Mouse (Mus musculus) liver, postnatal 0 days (tissue): Measurements from ENCODE around the gene Nsun2. TPM values are rescaled to one million over a fixed set of nuclear protein-coding genes. Genes with fewer than 3 reads are reported as not detected.

Experiments
- ATAC-seq: fragments of 200-750 bp; cut with Nextera tagmentation; 2 replicates; pipeline ENCODE4 v1.8.0; 2017; ENCODE audit warnings: mild to moderate bottlenecking, moderate library complexity
- DNase-seq: peaks from one replicate; pipeline ENCODE4 v3.0.0-alpha.2; 2016
- H3K27ac ChIP-seq: fragments of 300-500 bp; sonication (generic); 2 replicates; pipeline ENCODE4 v1.5.1; 2014; ENCODE audit warnings: antibody characterized with exemption, moderate library complexity, mild to moderate bottlenecking, low read depth
- H3K27me3 ChIP-seq: fragments of 300-500 bp; sonication (generic); 2 replicates; pipeline ENCODE4 v1.6.1; 2014; ENCODE audit warnings: low read length, control low read depth, mixed read lengths; ENCODE audit not compliant: insufficient read depth
- H3K36me3 ChIP-seq: fragments of 300-500 bp; sonication (generic); replicated peaks from 2 replicates; pipeline ENCODE4 v1.6.1; 2014; ENCODE audit warnings: mild to moderate bottlenecking, control low read depth, low read length, moderate library complexity, mixed read lengths; ENCODE audit not compliant: insufficient read depth
- H3K4me1 ChIP-seq: fragments of 300-500 bp; sonication (generic); 2 replicates; pipeline ENCODE4 v1.6.1; 2014; ENCODE audit warnings: antibody characterized with exemption, mild to moderate bottlenecking, control low read depth; ENCODE audit not compliant: insufficient read depth
- H3K4me2 ChIP-seq: fragments of 300-500 bp; sonication (generic); 2 replicates; pipeline ENCODE4 v1.6.1; 2014; ENCODE audit warnings: low read depth, mild to moderate bottlenecking, low read length, moderate library complexity, mixed read lengths
- H3K4me3 ChIP-seq: fragments of 300-500 bp; sonication (generic); 2 replicates; pipeline ENCODE4 v1.5.1; 2014; ENCODE audit warnings: low read depth, low read length
- H3K9ac ChIP-seq: fragments of 300-500 bp; sonication (generic); replicated peaks from 2 replicates; pipeline ENCODE4 v1.6.1; 2014; ENCODE audit warnings: mild to moderate bottlenecking, moderate library complexity
- H3K9me3 ChIP-seq: fragments of 300-500 bp; sonication (generic); 2 replicates; pipeline ENCODE4 v1.6.1; 2016; ENCODE audit warnings: mild to moderate bottlenecking, control low read depth, low read length, mixed read lengths
- CTCF ChIP-seq: sonication (generic); IDR thresholded peaks from 2 replicates; pipeline ENCODE4 v1.5.1; 2016; ENCODE audit warnings: antibody characterized with exemption, low read depth
- EP300 ChIP-seq: IDR thresholded peaks from 2 replicates; pipeline ENCODE4 v1.6.1; 2016; ENCODE audit warnings: antibody characterized with exemption, low read depth, mild to moderate bottlenecking
- WGBS: fragments of 180-500 bp; shearing (Covaris S2); extraction: QIAGEN DNeasy Blood & Tissue Kit; methylation state at CpG from one replicate; pipeline ENCODE4 v1.1.7; 2014; ENCODE audit not compliant: insufficient replicate concordance; 5-methylcytosine and 5-hydroxymethylcytosine counted together
- polyA plus RNA-seq: library from polyadenylated mRNA; unstranded; fragments of >200 nt; fragmentation: Nextera tagmentation; extraction: Ambion mirVana; gene quantifications from 2 replicates; pipeline ENCODE4 v1.2.1, GENCODE M21; 2015

Nsun2 gene
- polyA plus RNA-seq, 1 experiment from 2014 or later: 47.5 TPM

DNA sequence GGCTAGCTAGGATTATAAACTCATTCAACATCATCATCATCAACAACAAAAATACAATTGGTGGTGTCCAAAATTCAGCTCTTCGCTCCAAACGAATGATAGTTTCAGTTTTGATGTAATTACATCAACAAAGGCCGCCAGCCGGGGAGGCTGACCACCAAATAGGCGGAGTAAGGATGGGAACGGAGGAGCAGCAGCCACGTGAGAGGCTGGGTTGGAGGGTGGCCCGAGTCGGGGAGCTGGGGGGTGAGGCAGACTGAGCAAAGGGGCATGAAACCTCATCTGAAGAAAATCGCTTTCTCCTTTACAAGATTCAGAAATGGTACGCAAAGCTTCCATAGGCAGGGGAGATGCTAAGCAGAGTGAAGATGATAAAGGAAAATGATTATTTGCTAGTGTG lies 43.1 kb downstream of the Nsun2 start:
- ATAC-seq (no peak), DNase-seq (no peak)
- no peaks in the 10 kb centered on the region for H3K27me3 ChIP-seq
- 0 out of 2 replicates have a peak overlapping the region, but pooled peaks have one; percentile 29 for H3K27ac ChIP-seq
- H3K4me1 ChIP-seq: no peaks in the 10 kb centered on the region
- TF ChIP-seq CTCF (no peak), EP300 (no peak)
- no peak overlapping the region for H3K4me3 ChIP-seq
- H3K36me3 ChIP-seq: no peaks in the 10 kb centered on the region
- no peaks in the 10 kb centered on the region for H3K9me3 ChIP-seq
- H3K9ac ChIP-seq: no peak overlapping the region
- WGBS: 69% methylated on average over 11 of the region's 11 CpGs
- no peak overlapping the region for H3K4me2 ChIP-seq

GRCm38 (mm10) chr13:69577181-69577834 lies 43.8 kb downstream of the Nsun2 start:
- no peaks in the 10 kb centered on the region for H3K4me1 ChIP-seq
- ATAC-seq (peak; percentile 97), DNase-seq (peak; percentile 55)
- 75% methylated on average over 16 of the region's 16 CpGs for WGBS
- H3K9ac ChIP-seq: no peak overlapping the region
- H3K27ac ChIP-seq: peak overlapping the region; percentile 29; the same call in 1 of the 2 replicates
- no peaks in the 10 kb centered on the region for H3K27me3 ChIP-seq
- no peaks in the 10 kb centered on the region for H3K36me3 ChIP-seq
- TF ChIP-seq EP300 (no peak), CTCF (no peak)
- no peak overlapping the region for H3K4me3 ChIP-seq
- no peak overlapping the region for H3K4me2 ChIP-seq
- H3K9me3 ChIP-seq: no peaks in the 10 kb centered on the region

DNA sequence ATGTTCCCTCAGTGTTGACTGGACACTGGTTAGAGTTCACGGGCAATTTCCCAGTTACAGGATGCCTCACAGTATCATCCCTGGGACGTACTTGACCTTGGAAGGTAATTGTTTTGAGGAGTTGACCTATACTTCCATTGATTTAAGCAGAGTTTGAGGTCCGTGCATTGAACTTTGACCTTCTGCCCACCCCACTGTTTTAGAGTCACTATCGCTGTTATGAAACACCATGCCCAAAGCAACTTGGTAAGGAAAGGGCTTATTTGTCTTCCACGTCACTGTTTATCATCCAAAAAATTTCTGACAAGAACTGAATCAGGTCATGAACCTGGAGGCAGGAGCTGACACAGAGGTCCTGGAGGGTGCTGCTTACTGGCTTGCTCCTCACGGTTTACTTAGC lies 48.9 kb downstream of the Nsun2 start:
- DNase-seq (no peak), ATAC-seq (no peak)
- no peak overlapping the region for H3K4me3 ChIP-seq
- no peak overlapping the region for H3K9ac ChIP-seq
- no peaks in the 10 kb centered on the region for H3K9me3 ChIP-seq
- TF ChIP-seq CTCF (no peak), EP300 (no peak)
- WGBS: 75% methylated on average over 6 of the region's 6 CpGs
- H3K4me1 ChIP-seq: no peaks in the 10 kb centered on the region
- H3K27me3 ChIP-seq: no peaks in the 10 kb centered on the region
- no peak overlapping the region for H3K4me2 ChIP-seq
- H3K27ac ChIP-seq: no peak overlapping the region
- H3K36me3 ChIP-seq: no peaks in the 10 kb centered on the region

- WGBS: 84% methylated on average over 6 of the region's 6 CpGs
- no peak overlapping the region for H3K27ac ChIP-seq
- H3K4me2 ChIP-seq: no peak overlapping the region
- H3K9ac ChIP-seq: no peak overlapping the region
- H3K9me3 ChIP-seq: no peaks in the 10 kb centered on the region
- H3K4me3 ChIP-seq: no peak overlapping the region
- TF ChIP-seq EP300 (no peak), CTCF (no peak)
- ATAC-seq (no peak), DNase-seq (no peak)
- no peaks in the 10 kb centered on the region for H3K27me3 ChIP-seq
- 0 out of 2 replicates have a peak, but pooled peaks cover 2% of the 10 kb centered on the region for H3K4me1 ChIP-seq
- no peaks in the 10 kb centered on the region for H3K36me3 ChIP-seq
Observed at GRCm38 (mm10) chr13:69583591-69583990, 50.0 kb downstream of the Nsun2 start.

DNA sequence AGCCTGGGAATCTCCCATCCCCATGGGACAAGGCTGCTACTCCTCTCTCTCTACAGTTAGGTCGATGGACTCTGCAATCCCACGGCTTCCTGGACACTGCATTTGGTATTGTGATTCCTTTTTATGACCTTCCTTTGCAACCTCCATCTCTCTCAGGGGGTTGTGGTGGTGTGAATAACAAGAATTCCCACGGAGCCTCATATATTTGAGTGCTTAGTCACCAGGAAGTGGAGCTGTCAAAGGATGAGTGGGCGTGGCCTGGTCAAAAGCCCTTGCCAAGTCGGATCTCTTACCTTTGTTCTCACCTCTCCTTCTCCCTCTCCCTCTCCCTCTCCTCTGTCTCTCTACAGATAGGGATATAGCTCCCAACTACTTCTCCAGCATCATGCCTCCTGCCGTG lies 52.3 kb downstream of the Nsun2 start:
- Histone ChIP-seq H3K4me2 (no peak overlapping the region), H3K27ac (no peak overlapping the region), H3K4me3 (no peak overlapping the region), H3K36me3 (no peaks in the 10 kb centered on the region), H3K9ac (no peak overlapping the region), H3K9me3 (no peaks in the 10 kb centered on the region), H3K27me3 (no peaks in the 10 kb centered on the region), H3K4me1 (0 out of 2 replicates have a peak, but pooled peaks cover 2% of the 10 kb centered on the region)
- TF ChIP-seq CTCF (no peak), EP300 (no peak)
- DNase-seq (no peak), ATAC-seq (no peak)
- 52% methylated on average over 6 of the region's 6 CpGs for whole genome bisulfite sequencing

- no peak overlapping the region for H3K27ac ChIP-seq
- no peak for ATAC-seq
- H3K4me1 ChIP-seq: 0 out of 2 replicates have a peak, but pooled peaks cover 2% of the 10 kb centered on the region
- TF ChIP-seq CTCF (no peak), EP300 (no peak)
- DNase-seq: no peak
- no peaks in the 10 kb centered on the region for H3K27me3 ChIP-seq
- no peak overlapping the region for H3K4me3 ChIP-seq
- H3K36me3 ChIP-seq: no peaks in the 10 kb centered on the region
- H3K9me3 ChIP-seq: no peaks in the 10 kb centered on the region
- H3K4me2 ChIP-seq: no peak overlapping the region
- 71% methylated on average over 10 of the region's 10 CpGs for WGBS
- no peak overlapping the region for H3K9ac ChIP-seq
Observed at GRCm38 (mm10) chr13:69586337-69586736, 52.8 kb downstream of the Nsun2 start.
